Mouse (Mus musculus): Measurements from ENCODE around the gene Ano1. TPM values are rescaled to one million over a fixed set of nuclear protein-coding genes. Genes with fewer than 3 reads are reported as not detected.

Ano1 gene
- total RNA-seq, 2 experiments from 2014 or later = 2.3 to 3.4 TPM

GRCm38 (mm10) chr7:144640817-144641216 lies 111.0 kb downstream of the Ano1 start:
- no peak for DNase-seq (ENCODE audit: low spot score)

DNA sequence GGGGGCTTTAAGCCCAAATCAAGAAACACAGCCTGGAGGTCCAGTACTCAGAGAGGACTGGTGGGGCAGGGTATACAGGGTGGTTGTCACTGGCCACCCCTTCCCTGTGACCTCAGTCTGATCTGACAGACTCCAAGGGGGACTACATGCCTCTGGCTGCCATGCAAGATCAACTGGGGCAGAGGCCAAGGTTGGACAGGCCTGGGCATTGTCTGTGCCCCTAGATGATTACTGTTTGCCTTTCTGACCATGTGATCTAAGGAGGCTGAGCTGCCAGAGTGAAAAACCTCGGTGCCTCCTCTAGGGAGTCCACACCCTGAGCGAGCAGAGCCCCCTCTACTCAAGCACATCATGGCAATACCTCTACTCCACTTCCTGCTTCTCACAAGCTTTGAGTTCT lies 115.8 kb downstream of the Ano1 start:
- DNase-seq (ENCODE audit: low spot score) = no peak

GRCm38 (mm10) chr7:144634875-144635274 lies 116.9 kb downstream of the Ano1 start:
- no peak for DNase-seq (ENCODE audit: low spot score)

- DNase-seq (ENCODE audit: low spot score) = no peak
Measured at GRCm38 (mm10) chr7:144634450-144634849, 117.3 kb downstream of the Ano1 start.

- DNase-seq (ENCODE audit: low spot score) = no peak
Measured at GRCm38 (mm10) chr7:144632321-144632720, 119.5 kb downstream of the Ano1 start.

GRCm38 (mm10) chr7:144630622-144631021 lies 121.2 kb downstream of the Ano1 start:
- DNase-seq (ENCODE audit: low spot score) = no peak

DNA sequence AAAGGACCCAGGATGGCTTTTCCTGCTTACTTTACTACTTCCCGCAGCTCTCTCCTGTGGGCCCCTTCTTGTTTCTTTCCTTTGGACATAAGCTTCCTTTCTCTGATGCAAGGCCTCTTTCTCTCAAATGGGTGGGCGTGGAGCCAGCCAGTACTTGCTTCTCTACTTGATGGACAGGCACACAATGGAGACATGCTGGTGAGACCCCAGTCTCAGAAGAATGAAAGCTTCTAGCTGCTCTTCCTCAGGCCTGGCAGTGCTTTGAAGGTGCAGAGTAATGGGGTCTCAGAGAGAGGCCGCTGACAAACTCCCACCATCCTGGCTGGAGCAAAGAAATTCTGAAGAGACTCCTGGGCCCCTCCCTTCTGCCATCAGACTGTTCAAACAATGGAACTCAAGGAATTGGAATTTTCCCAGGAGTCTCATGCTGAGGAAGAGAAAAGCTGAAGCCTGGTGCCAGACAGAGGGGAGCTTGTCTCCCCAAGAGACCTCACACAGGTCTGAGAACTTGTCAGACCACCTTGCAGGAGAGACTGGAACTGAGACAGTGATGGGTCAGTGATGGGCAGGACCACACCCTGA lies 123.3 kb downstream of the Ano1 start:
- DNase-seq (ENCODE audit: low spot score) = no peak

GRCm38 (mm10) chr7:144627606-144628333 lies 124.0 kb downstream of the Ano1 start:
- DNase-seq (ENCODE audit: low spot score) = no peak

DNA sequence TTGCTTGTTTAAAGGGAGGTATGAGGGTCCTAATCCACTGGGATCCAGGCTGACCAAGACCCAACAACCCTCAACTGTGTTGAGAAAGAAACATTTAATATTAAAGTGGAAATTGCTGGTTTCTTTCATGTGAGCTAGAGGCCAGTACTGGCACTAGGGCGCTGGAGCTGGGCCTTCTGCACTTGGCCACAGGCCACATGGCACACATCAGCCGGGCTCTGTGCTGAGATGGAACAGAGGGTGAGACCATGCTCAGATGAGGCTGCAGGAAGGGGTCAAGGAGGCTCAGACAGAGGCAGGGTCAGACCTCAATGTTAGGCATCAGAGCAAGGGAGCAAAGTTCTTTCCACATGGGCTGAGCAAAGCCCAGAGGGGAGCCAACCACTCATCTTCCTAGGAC lies 125.7 kb downstream of the Ano1 start:
- DNase-seq (ENCODE audit: low spot score) = no peak

DNA sequence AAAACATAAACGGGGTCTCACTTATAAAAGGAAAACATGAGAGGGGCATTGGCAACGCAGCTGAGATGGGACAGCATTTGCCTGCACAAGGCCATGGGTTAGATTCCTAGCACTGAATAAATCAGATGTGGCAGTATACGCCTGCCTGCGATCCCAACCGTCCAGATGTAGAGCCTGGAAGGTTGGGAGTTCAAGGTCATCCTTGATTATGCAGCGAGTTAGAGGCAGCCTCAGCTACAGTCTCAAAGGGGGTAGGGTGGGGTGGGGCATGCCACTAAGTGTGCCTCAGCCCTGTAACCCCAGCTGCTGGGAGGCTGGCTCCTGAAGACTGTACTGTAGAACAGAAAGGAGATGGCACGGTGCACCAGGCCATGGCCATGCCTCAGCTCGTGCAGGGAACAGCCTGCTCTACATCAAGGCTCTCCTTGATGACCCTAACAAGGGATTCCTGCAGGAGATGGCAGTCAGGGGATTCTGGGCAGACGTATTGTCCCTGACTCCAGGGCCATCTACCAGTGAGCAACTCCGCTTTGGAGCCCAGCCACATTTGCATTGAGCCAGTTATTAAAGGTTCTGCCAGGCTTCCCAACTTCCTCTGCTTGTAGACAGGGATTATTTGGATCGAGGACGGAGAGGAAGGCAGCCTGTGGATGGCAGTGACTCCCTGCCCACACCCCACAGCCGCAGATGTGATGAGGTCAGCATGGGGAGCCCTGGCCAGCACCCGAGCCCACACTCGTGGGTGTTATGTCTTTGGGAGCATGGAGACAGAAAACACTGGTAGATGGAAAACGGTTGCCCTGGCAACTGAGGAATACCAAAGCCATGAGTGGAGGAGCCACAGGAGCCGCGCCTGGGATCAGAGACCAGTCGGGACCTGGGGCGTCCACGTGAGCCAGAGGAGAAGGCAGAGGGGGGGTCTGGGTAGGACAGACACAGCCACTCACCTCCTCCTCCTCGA lies 130.8 kb downstream of the Ano1 start:
- DNase-seq (ENCODE audit: low spot score) = no peak

DNA sequence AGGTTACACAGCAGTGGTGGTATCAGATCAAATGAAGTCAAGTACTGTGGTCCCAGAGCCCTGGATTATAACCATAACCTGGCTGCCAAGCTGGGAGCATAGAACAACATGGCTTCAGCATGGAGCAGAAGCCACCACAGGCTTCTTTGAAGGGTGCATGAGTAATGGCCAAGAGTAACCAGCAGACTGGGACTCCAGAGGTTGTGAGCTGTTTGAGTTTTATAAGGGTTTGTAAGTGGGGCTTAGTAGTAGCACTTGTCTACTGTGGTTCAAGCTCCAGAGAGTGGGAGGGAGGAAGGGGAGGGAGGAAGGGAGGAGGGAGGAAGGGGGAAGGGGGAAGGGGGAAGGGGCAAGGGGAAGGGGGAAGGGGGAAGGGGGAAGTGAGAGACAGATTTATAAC lies 131.5 kb downstream of the Ano1 start:
- no peak for DNase-seq (ENCODE audit: low spot score)

- no peak for DNase-seq (ENCODE audit: low spot score)
Measured at GRCm38 (mm10) chr7:144615343-144615742, 136.4 kb downstream of the Ano1 start.

DNA sequence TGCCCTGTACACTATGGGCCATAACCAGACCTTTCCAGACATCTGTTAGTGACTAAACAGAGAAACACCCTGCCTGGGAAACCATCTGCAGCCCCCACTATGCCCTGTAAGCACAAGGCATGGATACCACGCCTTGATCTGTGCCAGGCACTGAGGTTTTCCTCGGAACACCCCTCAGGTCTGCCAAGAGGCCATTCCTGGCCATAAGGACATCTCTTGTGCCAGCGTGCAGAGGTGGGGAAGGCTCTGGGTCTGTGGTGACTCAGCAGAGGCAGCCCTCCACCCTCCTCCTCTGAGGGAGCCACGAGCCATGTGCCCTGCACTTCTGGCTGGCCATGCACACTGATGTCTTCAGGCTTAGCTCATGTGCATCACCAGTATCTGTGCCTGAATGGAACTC lies 138.9 kb downstream of the Ano1 start:
- DNase-seq (ENCODE audit: low spot score) = no peak

DNA sequence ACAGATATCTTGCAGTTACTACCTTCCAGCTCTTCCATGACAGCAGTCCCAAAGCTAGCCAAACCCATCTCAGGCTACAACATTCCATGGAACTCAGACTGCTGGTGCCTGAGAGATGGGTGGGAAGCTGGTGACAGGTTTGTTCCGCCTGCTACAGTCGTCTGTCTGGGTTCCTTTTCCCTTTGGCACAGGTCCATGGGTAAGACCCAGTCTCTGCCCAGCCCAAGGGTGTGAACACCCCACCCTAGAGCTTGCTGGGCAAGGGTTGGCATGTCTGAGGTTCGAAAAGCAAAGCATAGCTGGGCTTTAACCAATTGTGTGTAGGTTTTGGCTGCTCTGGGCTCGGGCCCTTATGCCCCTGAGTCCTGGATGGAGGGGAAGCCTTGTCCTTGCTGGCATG lies 139.4 kb downstream of the Ano1 start:
- DNase-seq (ENCODE audit: low spot score) = no peak

DNA sequence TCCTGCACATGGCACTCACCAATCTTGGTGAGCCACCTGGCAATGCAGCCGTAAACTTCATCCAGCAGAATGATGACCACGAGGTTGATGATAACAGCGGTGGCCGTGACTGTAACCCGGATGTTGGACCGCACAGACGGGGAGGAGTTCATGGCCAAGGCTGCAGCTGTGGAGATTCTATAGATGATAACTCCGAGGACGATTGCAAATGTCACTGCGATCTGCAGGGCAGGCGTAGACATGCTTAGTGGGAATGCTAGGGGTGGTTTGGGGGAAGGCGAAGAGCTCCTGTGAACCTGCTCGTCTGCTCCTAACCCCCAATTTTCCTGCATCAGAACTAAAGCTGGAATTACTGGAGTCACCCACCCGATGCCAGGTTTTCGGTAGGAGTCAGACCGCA lies 140.2 kb downstream of the Ano1 start:
- no peak for DNase-seq (ENCODE audit: low spot score)

DNA sequence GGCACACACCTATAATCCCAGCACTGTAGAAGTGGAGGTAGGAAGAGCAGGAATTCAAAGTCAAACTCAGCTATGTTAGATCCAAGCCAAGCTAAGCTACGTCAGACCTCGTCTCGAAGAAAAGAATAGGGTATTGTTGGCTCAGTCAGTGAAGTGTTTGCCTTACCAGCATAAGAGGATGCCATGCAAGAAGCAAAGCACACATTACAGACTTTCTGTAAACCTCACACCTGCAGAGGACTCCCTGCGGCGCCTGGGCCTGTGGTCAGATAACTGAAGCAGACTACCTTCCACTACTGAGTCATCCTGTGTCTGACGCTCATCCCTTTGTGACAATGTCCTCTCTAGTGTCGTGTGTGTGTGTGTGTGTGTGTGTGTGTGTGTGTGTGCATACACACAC lies 142.2 kb downstream of the Ano1 start:
- DNase-seq (ENCODE audit: low spot score) = no peak

DNA sequence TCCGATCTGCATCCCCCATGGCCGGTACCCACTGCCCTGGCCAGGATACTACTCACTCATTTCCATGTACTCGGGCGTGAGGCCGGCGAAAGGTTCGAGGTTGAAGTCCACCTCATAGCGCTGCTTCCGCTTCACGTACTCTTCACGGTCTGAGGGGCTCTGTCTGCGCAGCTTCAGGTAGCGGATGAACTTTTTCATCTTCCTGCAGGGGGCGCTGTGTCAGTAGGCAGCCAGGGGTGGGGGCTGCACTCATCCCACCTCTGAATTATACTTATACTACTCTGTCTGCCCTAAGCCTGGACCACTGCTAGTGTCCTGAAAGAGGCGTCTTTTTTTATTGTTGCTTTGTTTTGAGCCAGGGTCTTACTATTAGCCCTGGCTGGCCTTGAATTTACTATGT lies 143.9 kb downstream of the Ano1 start:
- no peak for DNase-seq (ENCODE audit: low spot score)

- no peak for DNase-seq (ENCODE audit: low spot score)
Measured at GRCm38 (mm10) chr7:144604735-144605134, 147.0 kb downstream of the Ano1 start.

DNA sequence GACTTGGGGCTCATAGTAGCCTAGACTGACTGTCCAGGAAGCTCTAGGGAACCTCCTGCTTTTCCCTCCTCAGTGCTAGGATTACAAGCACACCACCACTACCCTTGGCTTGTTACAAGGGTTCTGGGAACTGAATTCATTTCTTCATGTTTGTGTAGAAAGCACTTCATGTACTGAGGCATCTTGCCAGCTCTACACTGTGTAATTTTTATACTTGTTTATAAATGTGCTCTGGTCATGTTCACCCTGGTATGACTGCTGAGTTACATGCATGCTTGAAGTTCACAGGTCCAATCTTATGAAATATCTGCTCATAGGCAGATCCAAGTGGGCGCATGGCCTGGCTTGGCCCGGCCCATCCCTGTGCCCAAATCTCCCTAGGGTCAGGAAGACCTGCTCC lies 147.5 kb downstream of the Ano1 start:
- no peak for DNase-seq (ENCODE audit: low spot score)

DNA sequence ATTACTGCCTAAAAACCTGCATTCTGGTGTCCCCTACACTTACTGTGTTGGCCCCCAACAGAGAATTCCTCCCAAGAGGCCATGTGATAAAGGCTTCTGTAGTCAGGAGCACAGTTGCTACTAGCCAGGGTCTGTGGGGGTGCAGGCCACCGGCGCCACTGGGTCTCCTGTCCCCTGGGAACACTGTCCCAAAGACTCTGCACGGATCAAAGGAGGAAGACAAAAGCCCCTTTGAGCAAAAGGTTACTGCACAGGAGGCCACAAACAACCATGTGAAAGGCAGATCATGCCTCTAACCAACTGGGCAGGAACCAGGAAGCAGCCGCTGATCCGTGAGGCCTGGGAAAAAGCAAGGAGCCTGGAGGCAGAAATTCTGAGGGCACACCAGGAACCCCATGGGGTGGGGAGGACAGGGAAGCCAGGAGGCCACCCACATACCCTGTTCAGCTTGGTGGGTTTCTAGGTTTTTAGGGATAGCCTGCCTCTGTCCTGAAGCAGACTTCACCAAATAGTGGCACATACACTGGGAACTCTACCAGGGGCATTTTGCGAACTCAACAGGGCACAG lies 151.4 kb downstream of the Ano1 start:
- no peak for DNase-seq (ENCODE audit: low spot score)

DNA sequence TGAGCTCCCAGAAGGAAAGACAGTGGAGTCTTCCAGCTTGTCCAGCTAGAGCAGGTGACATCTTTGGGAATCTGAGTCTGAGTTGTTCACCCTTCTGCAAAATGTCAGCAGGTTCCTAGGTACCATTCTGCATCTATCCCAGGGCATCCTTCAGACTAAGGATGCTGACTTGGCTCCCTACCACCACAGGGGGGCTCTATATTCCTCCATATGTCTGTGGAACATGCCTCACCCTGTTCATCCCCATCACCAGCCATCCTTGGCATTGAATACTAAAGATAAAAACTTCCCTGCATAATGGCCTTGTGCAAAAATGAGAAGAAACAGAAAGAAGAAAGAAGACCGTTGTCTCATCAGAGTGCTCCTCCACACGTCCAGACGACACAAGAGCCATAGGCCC lies 162.3 kb downstream of the Ano1 start:
- no peak for DNase-seq (ENCODE audit: low spot score)

DNA sequence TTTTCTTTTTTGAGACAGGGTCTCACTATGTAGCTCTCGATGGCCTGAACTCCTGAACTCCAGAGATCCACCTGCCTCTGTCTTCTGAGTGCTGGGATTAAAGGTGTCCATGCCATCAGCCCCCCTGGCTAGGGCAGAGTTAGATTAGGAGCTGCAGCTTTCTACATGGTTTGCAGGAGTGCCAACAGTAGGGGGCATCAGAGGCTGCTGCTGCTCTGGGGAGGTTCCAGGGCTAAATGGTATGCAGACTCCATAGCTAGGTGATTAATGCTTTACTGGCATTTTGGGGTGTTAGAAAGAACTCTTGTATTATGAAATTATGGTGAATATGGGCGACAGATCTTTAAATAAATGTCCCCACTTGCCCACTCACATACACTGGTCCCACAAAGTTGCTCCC lies 164.5 kb downstream of the Ano1 start:
- DNase-seq (ENCODE audit: low spot score) = no peak
